Mouse (Mus musculus): Measurements from ENCODE around the gene Micu2.

DNA sequence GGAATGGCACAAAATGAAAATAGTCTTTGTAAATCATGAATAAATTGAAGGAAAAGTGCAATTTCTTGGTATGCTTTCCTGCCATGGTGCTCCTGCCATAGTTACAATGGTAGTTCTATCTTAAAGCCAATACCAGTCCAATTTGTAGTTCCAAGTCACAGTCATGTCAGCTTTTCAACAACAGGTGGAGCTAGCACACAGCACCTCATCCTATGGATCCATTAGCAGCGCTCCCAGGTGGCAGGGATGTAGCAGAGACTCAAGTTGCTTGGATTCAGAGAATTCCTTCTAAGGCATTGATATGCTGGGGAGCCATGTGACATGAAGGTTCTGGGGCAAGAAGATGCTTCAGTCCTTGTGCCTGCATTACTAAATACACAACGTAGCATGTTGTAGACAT is 19.8 kb upstream of the Micu2 start:
- TF ChIP-seq CTCF (IDR thresholded peaks at IDR 0.05; ENCODE audit: low read depth) (peak; percentile 55), EP300 (IDR thresholded peaks at IDR 0.05; ENCODE audit: low read depth) (no peak)

All from liver, embryonic 14.5 days (tissue).